Mouse (Mus musculus) spleen, adult 2 months (tissue): ENCODE data around the gene Cacna1c. TPM values are rescaled to one million over a fixed set of nuclear protein-coding genes. Genes with fewer than 3 reads are reported as not detected.

Experiments used
- DNase-seq, 2 experiments: peaks; one replicate each; pipeline versions ENCODE4 v3.0.0 to v3.0.0-alpha.2; 2012 to 2021; ENCODE audit warnings: low spot score in 2 of 2, low read depth in 1 of 2
- H3K27ac ChIP-seq: fragments of 200-500 bp; 2 replicates; pipeline ENCODE4 v1.5.1; 2012; ENCODE audit warnings: low read length, inconsistent platforms; ENCODE audit not compliant: insufficient read depth
- H3K27me3 ChIP-seq: fragments of 200-500 bp; 2 replicates; pipeline ENCODE4 v1.6.1; 2012; ENCODE audit warnings: mild to moderate bottlenecking, moderate library complexity, low read length, inconsistent platforms; ENCODE audit not compliant: control insufficient read depth, insufficient read depth
- H3K36me3 ChIP-seq: fragments of 200-500 bp; 2 replicates; pipeline ENCODE4 v1.6.1; 2012; ENCODE audit warnings: mild to moderate bottlenecking, low read length, inconsistent platforms; ENCODE audit not compliant: control insufficient read depth, insufficient read depth
- H3K4me1 ChIP-seq: fragments of 200-500 bp; 2 replicates; pipeline ENCODE4 v1.6.1; 2011; ENCODE audit warnings: inconsistent platforms; ENCODE audit not compliant: control insufficient read depth, insufficient read depth, insufficient read length
- H3K4me3 ChIP-seq: fragments of 200-500 bp; 2 replicates; pipeline ENCODE4 v1.5.1; 2011; ENCODE audit warnings: mild to moderate bottlenecking, inconsistent platforms; ENCODE audit not compliant: insufficient read depth, insufficient read length; ENCODE audit errors: extremely low read depth
- CTCF ChIP-seq: fragments of 200-500 bp; IDR thresholded peaks from 2 replicates; pipeline ENCODE4 v1.5.1; 2011; ENCODE audit warnings: mild to moderate bottlenecking, inconsistent platforms; ENCODE audit not compliant: insufficient read depth, insufficient read length, insufficient replicate concordance; ENCODE audit errors: extremely low read depth
- POLR2A ChIP-seq: fragments of 200-500 bp; IDR thresholded peaks from 2 replicates; pipeline ENCODE4 v1.6.1; 2011; ENCODE audit warnings: low read depth, low read length, inconsistent platforms
- WGBS: fragments of 180-500 bp; shearing (Covaris S2); methylation state at CpG from one replicate; pipeline ENCODE4 v1.1.7; 2018; 5-methylcytosine and 5-hydroxymethylcytosine counted together
- polyA plus RNA-seq: library from polyadenylated mRNA; depleted of rRNA; stranded (reverse); fragments of >200 nt; gene quantifications from 2 replicates; pipeline ENCODE4 v1.2.3, GENCODE M21; 2012

Cacna1c gene
- polyA plus RNA-seq, 1 experiment: 1.1 TPM

- 70% methylated on average over 7 of the region's 7 CpGs for WGBS
Observed at GRCm38 (mm10) chr6:118870241-118870841, 325.9 kb downstream of the Cacna1c start.

GRCm38 (mm10) chr6:118867384-118867783 is 328.8 kb downstream of the Cacna1c start:
- no peak for DNase-seq
- TF ChIP-seq CTCF (no peak), POLR2A (no peak)
- Histone ChIP-seq H3K27me3 (no peaks in the 10 kb centered on the region), H3K27ac (no peak overlapping the region), H3K36me3 (no peaks in the 10 kb centered on the region), H3K4me1 (no peaks in the 10 kb centered on the region), H3K4me3 (no peak overlapping the region)
- WGBS: 94% methylated on average over 7 of the region's 7 CpGs

More at GRCm38 (mm10) chr6:118870241-118870841, 325.9 kb downstream of the Cacna1c start:
- Histone ChIP-seq H3K27me3 (no peaks in the 10 kb centered on the region), H3K4me1 (no peaks in the 10 kb centered on the region), H3K36me3 (no peaks in the 10 kb centered on the region), H3K27ac (no peak overlapping the region), H3K4me3 (no peak overlapping the region)
- DNase-seq: no peak
- TF ChIP-seq POLR2A: no peak
- TF ChIP-seq CTCF: no peak

- Histone ChIP-seq H3K27me3 (no peaks in the 10 kb centered on the region), H3K27ac (no peak overlapping the region), H3K36me3 (no peaks in the 10 kb centered on the region), H3K4me3 (no peak overlapping the region), H3K4me1 (no peaks in the 10 kb centered on the region)
- WGBS: 81% methylated on average over 3 of the region's 3 CpGs
- no peak for DNase-seq
- TF ChIP-seq POLR2A (no peak), CTCF (no peak)
Observed at GRCm38 (mm10) chr6:118866889-118867288, 329.3 kb downstream of the Cacna1c start.

- Histone ChIP-seq H3K27ac (no peak overlapping the region), H3K36me3 (no peaks in the 10 kb centered on the region), H3K4me3 (no peak overlapping the region), H3K27me3 (no peaks in the 10 kb centered on the region), H3K4me1 (no peaks in the 10 kb centered on the region)
- no peak for DNase-seq
- 87% methylated on average over 5 of the region's 5 CpGs for WGBS
- TF ChIP-seq POLR2A: no peak
Observed at GRCm38 (mm10) chr6:118865777-118866380, 330.3 kb downstream of the Cacna1c start.

- no peak overlapping the region for H3K4me3 ChIP-seq
- 48% methylated on average over 18 of the region's 18 CpGs for WGBS
Observed at GRCm38 (mm10) chr6:118864696-118865620, 331.3 kb downstream of the Cacna1c start.

GRCm38 (mm10) chr6:118862727-118863126 is 333.5 kb downstream of the Cacna1c start:
- no peaks in the 10 kb centered on the region for H3K36me3 ChIP-seq
- H3K4me1 ChIP-seq: no peaks in the 10 kb centered on the region
- no peak overlapping the region for H3K27ac ChIP-seq
- H3K4me3 ChIP-seq: no peak overlapping the region
- 91% methylated on average over 9 of the region's 9 CpGs for WGBS
- H3K27me3 ChIP-seq: no peaks in the 10 kb centered on the region
- no peak for DNase-seq
- TF ChIP-seq CTCF (no peak), POLR2A (no peak)

More at GRCm38 (mm10) chr6:118864696-118865620, 331.3 kb downstream of the Cacna1c start:
- no peaks in the 10 kb centered on the region for H3K27me3 ChIP-seq
- no peak for TF ChIP-seq CTCF
- TF ChIP-seq POLR2A: no peak
- H3K4me1 ChIP-seq: no peaks in the 10 kb centered on the region
- no peak for DNase-seq
- no peaks in the 10 kb centered on the region for H3K36me3 ChIP-seq
- H3K27ac ChIP-seq: no peak overlapping the region
